Mouse (Mus musculus): Measurements from ENCODE around the gene Mdh2. TPM values are rescaled to one million over a fixed set of nuclear protein-coding genes. Genes with fewer than 3 reads are reported as not detected.

Mdh2 gene
- polyA plus RNA-seq (2012; rRNA removed): 200 and 320 TPM in 2 replicates

- H3K4me3 ChIP-seq (ENCODE audit: extremely low read depth, insufficient read depth, insufficient read length): peak within 1 kb of the TSS; percentile 94
- TF ChIP-seq CTCF (IDR thresholded peaks at IDR 0.05; ENCODE audit: extremely low read depth, insufficient read depth, insufficient read length, insufficient replicate concordance): no peak
- TF ChIP-seq POLR2A (IDR thresholded peaks at IDR 0.05; ENCODE audit: low read depth, low read length): peak; percentile 97
- peak; percentile 100 for DNase-seq (ENCODE audit: low read depth in 1 of 2, low spot score in 2 of 2)
- H3K4me1 ChIP-seq (ENCODE audit: control insufficient read depth, insufficient read depth, insufficient read length): peaks cover 9% of the 10 kb centered on the region; the same call in 1 of the 2 replicates
- no peaks in the 10 kb centered on the region for H3K27me3 ChIP-seq (ENCODE audit: control insufficient read depth, insufficient read depth, low read length)
- 2% methylated on average over 70 of the region's 70 CpGs for WGBS
- H3K27ac ChIP-seq (ENCODE audit: insufficient read depth, low read length): peak within 1 kb of the TSS; percentile 93
- peaks cover 6% of the 10 kb centered on the region for H3K36me3 ChIP-seq (ENCODE audit: control insufficient read depth, insufficient read depth, low read length)
These were observed at the start of gene Mdh2 for GRCm38 (mm10) chr5:135778471-135779445. Gene Mdh2 (plus strand): TSS chr5:135778480.

- DNase-seq (ENCODE audit: low read depth in 1 of 2, low spot score in 2 of 2): no peak
- 96% methylated on average over 13 of the region's 13 CpGs for WGBS
- Histone ChIP-seq H3K4me1 (ENCODE audit: control insufficient read depth, insufficient read depth, insufficient read length) (no peaks in the 10 kb centered on the region), H3K27ac (ENCODE audit: insufficient read depth, low read length) (no peak overlapping the region), H3K36me3 (ENCODE audit: control insufficient read depth, insufficient read depth, low read length) (peaks cover 47% of the 10 kb centered on the region), H3K27me3 (ENCODE audit: control insufficient read depth, insufficient read depth, low read length) (no peaks in the 10 kb centered on the region), H3K4me3 (ENCODE audit: extremely low read depth, insufficient read depth, insufficient read length) (no peak overlapping the region)
- TF ChIP-seq POLR2A (IDR thresholded peaks at IDR 0.05; ENCODE audit: low read depth, low read length) (no peak), CTCF (IDR thresholded peaks at IDR 0.05; ENCODE audit: extremely low read depth, insufficient read depth, insufficient read length, insufficient replicate concordance) (no peak)
These were observed 48.9 kb upstream of the Mdh2 start for GRCm38 (mm10) chr5:135729351-135729750.

GRCm38 (mm10) chr5:135730278-135730677, 48.0 kb upstream of the Mdh2 start:
- no peak for DNase-seq (ENCODE audit: low read depth in 1 of 2, low spot score in 2 of 2)
- WGBS: 94% methylated on average over 10 of the region's 10 CpGs
- TF ChIP-seq CTCF (IDR thresholded peaks at IDR 0.05; ENCODE audit: extremely low read depth, insufficient read depth, insufficient read length, insufficient replicate concordance) (no peak), POLR2A (IDR thresholded peaks at IDR 0.05; ENCODE audit: low read depth, low read length) (no peak)

GRCm38 (mm10) chr5:135730916-135731315, 47.4 kb upstream of the Mdh2 start:
- Histone ChIP-seq H3K36me3 (ENCODE audit: control insufficient read depth, insufficient read depth, low read length) (peaks cover 59% of the 10 kb centered on the region), H3K27ac (ENCODE audit: insufficient read depth, low read length) (no peak overlapping the region), H3K4me1 (ENCODE audit: control insufficient read depth, insufficient read depth, insufficient read length) (no peaks in the 10 kb centered on the region), H3K27me3 (ENCODE audit: control insufficient read depth, insufficient read depth, low read length) (no peaks in the 10 kb centered on the region), H3K4me3 (ENCODE audit: extremely low read depth, insufficient read depth, insufficient read length) (no peak overlapping the region)
- TF ChIP-seq POLR2A (IDR thresholded peaks at IDR 0.05; ENCODE audit: low read depth, low read length) (no peak), CTCF (IDR thresholded peaks at IDR 0.05; ENCODE audit: extremely low read depth, insufficient read depth, insufficient read length, insufficient replicate concordance) (no peak)
- DNase-seq (ENCODE audit: low read depth in 1 of 2, low spot score in 2 of 2): no peak
- WGBS: 88% methylated on average over 10 of the region's 10 CpGs

More at GRCm38 (mm10) chr5:135730278-135730677, 48.0 kb upstream of the Mdh2 start:
- Histone ChIP-seq H3K27me3 (ENCODE audit: control insufficient read depth, insufficient read depth, low read length) (no peaks in the 10 kb centered on the region), H3K4me3 (ENCODE audit: extremely low read depth, insufficient read depth, insufficient read length) (no peak overlapping the region), H3K4me1 (ENCODE audit: control insufficient read depth, insufficient read depth, insufficient read length) (no peaks in the 10 kb centered on the region), H3K36me3 (ENCODE audit: control insufficient read depth, insufficient read depth, low read length) (peaks cover 55% of the 10 kb centered on the region), H3K27ac (ENCODE audit: insufficient read depth, low read length) (no peak overlapping the region)

- Histone ChIP-seq H3K27me3 (ENCODE audit: control insufficient read depth, insufficient read depth, low read length) (no peaks in the 10 kb centered on the region), H3K27ac (ENCODE audit: insufficient read depth, low read length) (no peak overlapping the region), H3K4me1 (ENCODE audit: control insufficient read depth, insufficient read depth, insufficient read length) (no peaks in the 10 kb centered on the region), H3K36me3 (ENCODE audit: control insufficient read depth, insufficient read depth, low read length) (peaks cover 59% of the 10 kb centered on the region), H3K4me3 (ENCODE audit: extremely low read depth, insufficient read depth, insufficient read length) (no peak overlapping the region)
- no peak for DNase-seq (ENCODE audit: low read depth in 1 of 2, low spot score in 2 of 2)
- TF ChIP-seq POLR2A (IDR thresholded peaks at IDR 0.05; ENCODE audit: low read depth, low read length): no peak
- WGBS: 95% methylated on average over 16 of the region's 16 CpGs
These were observed 47.0 kb upstream of the Mdh2 start for GRCm38 (mm10) chr5:135731322-135731721.

GRCm38 (mm10) chr5:135733071-135733470, 45.2 kb upstream of the Mdh2 start:
- H3K27me3 ChIP-seq (ENCODE audit: control insufficient read depth, insufficient read depth, low read length): no peaks in the 10 kb centered on the region

More at GRCm38 (mm10) chr5:135733071-135733470, 45.2 kb upstream of the Mdh2 start:
- H3K27ac ChIP-seq (ENCODE audit: insufficient read depth, low read length): no peak overlapping the region
- no peak for DNase-seq (ENCODE audit: low read depth in 1 of 2, low spot score in 2 of 2)
- no peak overlapping the region for H3K4me3 ChIP-seq (ENCODE audit: extremely low read depth, insufficient read depth, insufficient read length)
- H3K36me3 ChIP-seq (ENCODE audit: control insufficient read depth, insufficient read depth, low read length): peaks cover 62% of the 10 kb centered on the region
- TF ChIP-seq POLR2A (IDR thresholded peaks at IDR 0.05; ENCODE audit: low read depth, low read length) (no peak), CTCF (IDR thresholded peaks at IDR 0.05; ENCODE audit: extremely low read depth, insufficient read depth, insufficient read length, insufficient replicate concordance) (no peak)
- no peaks in the 10 kb centered on the region for H3K4me1 ChIP-seq (ENCODE audit: control insufficient read depth, insufficient read depth, insufficient read length)
- 82% methylated on average over 4 of the region's 4 CpGs for WGBS
